Mouse (Mus musculus) layer of hippocampus, postnatal 14 days (tissue): ENCODE measurements around the gene Aim2. TPM values are rescaled to one million over a fixed set of nuclear protein-coding genes. Genes with fewer than 3 reads are reported as not detected.
"Not testable (repeated sequence)": the region's sequence is repeated elsewhere in the genome, so short reads cannot be mapped to it uniquely, and the experiment has no call there.

ENCODE experiments used
- DNase-seq, 2 experiments: peaks; one replicate each; pipeline ENCODE4 v3.0.0; 2021 to 2022; ENCODE audit warnings: low spot score in 2 of 2, mixed read lengths in 1 of 2
- long read RNA-seq, 2 experiments: library from polyadenylated mRNA; stranded (forward); transcript quantifications; one replicate each; pipeline ENCODE4 v2.0.0; 2021
- total RNA-seq, 2 experiments: library from RNA; stranded (reverse); gene quantifications; 2 replicates each; pipeline ENCODE4 v1.2.3; 2021

The Aim2 gene
- 1 to 10 TPM; 2.9 to 4.0 TPM for total RNA-seq
- long read RNA-seq, experiment 1, partial matches to known transcripts = 0 of 1 reads
- long read RNA-seq, experiment 1, other reads (novel, unspliced or antisense) = 1 of 1 reads
- long read RNA-seq, experiment 2 = 0 reads

GRCm38 (mm10) chr1:173350372-173350957 is at the start of gene Aim2:
Gene Aim2 (plus strand): TSS chr1:173350879.
- DNase-seq = no peak

GRCm38 (mm10) chr1:173302795-173303194 is 47.9 kb upstream of the Aim2 start:
- not testable (repeated sequence) for DNase-seq

- DNase-seq = not testable (repeated sequence)
These were observed 37.1 kb upstream of the Aim2 start for GRCm38 (mm10) chr1:173313535-173314050.

GRCm38 (mm10) chr1:173315725-173316124 is 35.0 kb upstream of the Aim2 start:
- DNase-seq = no peak

- no peak for DNase-seq
These were observed 32.7 kb upstream of the Aim2 start for GRCm38 (mm10) chr1:173317925-173318477.

- DNase-seq = no peak
These were observed 29.0 kb upstream of the Aim2 start for GRCm38 (mm10) chr1:173321593-173322248.

GRCm38 (mm10) chr1:173322249-173322627 is 28.4 kb upstream of the Aim2 start:
- DNase-seq = no peak

GRCm38 (mm10) chr1:173323839-173324585 is 26.7 kb upstream of the Aim2 start:
- peak in 1 of 2 experiments; percentile 24 for DNase-seq

GRCm38 (mm10) chr1:173324961-173325360 is 25.7 kb upstream of the Aim2 start:
- DNase-seq = no peak

GRCm38 (mm10) chr1:173325395-173325794 is 25.3 kb upstream of the Aim2 start:
- DNase-seq = no peak

- DNase-seq = no peak
These were observed 24.1 kb upstream of the Aim2 start for GRCm38 (mm10) chr1:173326552-173326951.

- no peak for DNase-seq
These were observed 22.2 kb upstream of the Aim2 start for GRCm38 (mm10) chr1:173328446-173328845.

GRCm38 (mm10) chr1:173329185-173329584 is 21.5 kb upstream of the Aim2 start:
- DNase-seq = no peak

GRCm38 (mm10) chr1:173329743-173330142 is 20.9 kb upstream of the Aim2 start:
- no peak for DNase-seq

GRCm38 (mm10) chr1:173332418-173332817 is 18.3 kb upstream of the Aim2 start:
- DNase-seq = no peak

- DNase-seq = no peak
These were observed 17.1 kb upstream of the Aim2 start, which contains the start of gene Ackr1 for GRCm38 (mm10) chr1:173333312-173334253. Gene Ackr1 (minus strand): TSS chr1:173333750.

- DNase-seq = no peak
These were observed 14.8 kb upstream of the Aim2 start for GRCm38 (mm10) chr1:173335903-173336302.

GRCm38 (mm10) chr1:173337008-173337407 is 13.7 kb upstream of the Aim2 start:
- DNase-seq = no peak

GRCm38 (mm10) chr1:173339543-173339942 is 11.1 kb upstream of the Aim2 start:
- DNase-seq = peak; percentile 46 to 61

- DNase-seq = no peak
These were observed 8.3 kb upstream of the Aim2 start for GRCm38 (mm10) chr1:173342425-173342824.
